Mouse (Mus musculus): Measurements from ENCODE around the gene Clec2l.

GRCm38 (mm10) chr6:38676217-38676616, 13.3 kb downstream of the Clec2l start:
- TF ChIP-seq POLR2A (IDR thresholded peaks at IDR 0.05; ENCODE audit: insufficient read depth, low read length) = no peak
- TF ChIP-seq CTCF (IDR thresholded peaks at IDR 0.05; ENCODE audit: low read depth, low read length) = no peak
- TF ChIP-seq EP300 (IDR thresholded peaks at IDR 0.05; ENCODE audit: insufficient read depth, low read depth, low read length) = no peak

Measured in ES-Bruce4 (cell line).